Mouse (Mus musculus): Measurements from ENCODE around the gene Mcam.
A peak's percentile ranks its signal among the peaks of the same experiment; 100 is the strongest.
"Not testable (repeated sequence)": the region's sequence is repeated elsewhere in the genome, so short reads cannot be mapped to it uniquely, and the experiment has no call there.

The Mcam gene

DNA sequence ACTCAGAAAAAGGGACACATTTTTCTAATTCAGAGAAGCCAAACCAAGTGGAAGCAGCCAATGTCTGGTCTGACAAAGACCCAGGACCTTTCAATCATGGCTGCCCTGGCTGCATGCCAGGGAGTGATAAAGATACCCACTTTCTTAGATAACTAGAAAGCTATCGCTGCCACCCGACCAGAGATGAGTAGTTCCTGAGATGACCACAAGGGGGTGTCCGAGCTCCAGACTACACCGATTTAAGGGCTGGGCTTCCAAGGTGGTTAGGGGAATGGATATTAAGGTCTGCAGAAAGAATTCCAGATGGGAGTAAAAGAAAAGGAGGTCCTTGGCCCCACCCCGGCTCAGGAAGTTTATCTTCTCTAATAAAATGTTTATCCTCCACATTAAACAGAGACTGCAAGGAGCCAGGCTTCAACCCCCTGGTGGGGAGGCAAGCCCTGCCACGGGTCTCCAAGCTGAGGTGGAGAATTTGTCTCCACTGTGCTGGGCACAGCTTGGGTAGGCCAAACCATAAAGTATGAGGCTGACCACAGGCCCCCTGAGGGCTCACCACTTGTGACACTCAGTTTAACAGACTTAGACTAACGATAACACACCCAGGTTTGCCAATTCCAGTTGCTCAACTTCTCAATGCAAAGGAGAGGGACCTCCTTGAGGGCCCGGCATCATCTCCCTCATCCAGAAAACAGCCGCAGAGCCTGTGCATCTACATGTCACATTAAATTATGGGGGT lies 24.7 kb upstream of the Mcam start:
- DNase-seq (ENCODE audit: low read depth, low spot score), result no peak

GRCm38 (mm10) chr9:44111909-44112308 lies 22.4 kb upstream of the Mcam start:
- not testable (repeated sequence) for DNase-seq (ENCODE audit: low read depth, low spot score)

DNA sequence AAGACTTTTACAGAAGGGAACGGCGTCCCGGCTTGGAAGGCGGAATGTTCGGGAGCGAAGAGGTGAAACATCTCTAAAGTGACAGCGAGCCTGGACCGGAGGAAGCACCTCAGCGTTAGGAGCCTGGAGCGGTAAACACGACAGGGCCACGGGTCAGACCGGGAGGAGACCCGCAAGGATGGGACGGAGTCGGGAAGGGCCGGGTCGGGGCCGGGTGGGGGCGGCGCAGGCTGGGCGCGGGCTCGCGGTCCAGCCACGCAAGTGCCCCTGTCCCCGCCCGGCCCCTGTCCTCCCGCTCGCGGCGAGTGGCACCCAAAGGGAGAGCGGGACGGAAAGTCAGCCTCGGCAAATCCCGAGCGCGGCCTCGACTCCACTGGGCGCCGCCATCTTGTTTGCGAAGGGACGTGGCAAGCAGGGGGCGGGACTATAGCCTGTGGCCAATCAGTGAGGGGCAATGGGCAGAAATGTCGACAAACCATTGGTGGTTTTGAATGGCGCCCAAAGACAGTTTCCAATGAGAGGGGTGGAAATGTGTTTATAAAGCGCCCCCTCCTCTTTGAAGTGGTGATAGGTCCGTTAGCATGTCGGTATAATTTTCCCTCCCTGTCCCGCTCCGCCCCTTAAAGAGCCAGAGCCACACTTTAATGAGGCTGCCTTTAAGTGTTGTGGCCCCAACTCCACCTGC lies 21.0 kb upstream of the Mcam start, which contains the start of the genes Gm49380 and Rnf26:
TSS of gene Gm49380 (minus strand) at position 396 of the 685 bp plus-strand sequence.
TSS of gene Rnf26 (minus strand) at position 413 of the 685 bp plus-strand sequence.
- DNase-seq (ENCODE audit: low read depth, low spot score), result peak; percentile 90

DNA sequence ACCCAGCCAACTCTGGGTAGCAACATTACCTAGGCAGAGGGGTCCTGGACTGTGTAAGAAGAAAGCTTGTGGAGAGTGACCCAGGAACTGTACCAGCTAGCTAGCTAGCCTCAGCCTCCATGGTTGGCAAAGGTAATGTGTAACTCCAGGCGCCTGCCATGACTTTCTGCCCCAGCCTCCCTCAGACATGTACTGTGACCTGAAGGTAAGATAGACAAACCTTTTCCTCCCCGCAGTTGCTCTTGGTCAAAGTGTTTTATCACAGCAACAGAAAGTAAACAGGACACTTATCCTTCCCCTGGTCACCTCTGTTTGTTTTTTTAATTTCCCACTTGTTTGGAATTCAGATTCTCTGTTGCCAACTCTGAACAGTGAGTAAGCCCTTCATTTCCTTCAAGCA lies 19.8 kb upstream of the Mcam start:
- DNase-seq (ENCODE audit: low read depth, low spot score), result no peak

DNA sequence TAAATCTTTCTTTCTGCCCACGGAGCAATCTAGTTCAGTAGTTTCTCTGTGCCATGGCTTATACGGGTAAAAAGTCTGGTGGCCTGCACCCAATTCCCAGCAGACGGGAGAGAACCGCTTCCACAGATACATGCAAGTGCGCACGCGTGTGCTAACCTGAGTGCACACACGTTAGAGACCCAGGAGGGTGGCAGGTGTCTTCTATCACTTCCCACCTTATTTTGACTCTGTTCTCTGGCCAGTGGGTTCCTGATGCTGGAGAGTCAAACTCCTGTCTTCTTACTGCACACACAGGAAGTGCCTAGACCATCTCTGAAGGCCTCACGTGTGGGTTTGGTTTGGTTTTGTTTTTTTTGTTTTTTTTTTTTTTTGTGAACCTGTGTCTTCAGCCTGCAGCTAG lies 18.7 kb upstream of the Mcam start:
- no peak for DNase-seq (ENCODE audit: low read depth, low spot score)

GRCm38 (mm10) chr9:44116182-44116581 lies 18.1 kb upstream of the Mcam start:
- DNase-seq (ENCODE audit: low read depth, low spot score), result no peak

- no peak for DNase-seq (ENCODE audit: low read depth, low spot score)
These were observed 15.3 kb upstream of the Mcam start for GRCm38 (mm10) chr9:44119011-44119410.

DNA sequence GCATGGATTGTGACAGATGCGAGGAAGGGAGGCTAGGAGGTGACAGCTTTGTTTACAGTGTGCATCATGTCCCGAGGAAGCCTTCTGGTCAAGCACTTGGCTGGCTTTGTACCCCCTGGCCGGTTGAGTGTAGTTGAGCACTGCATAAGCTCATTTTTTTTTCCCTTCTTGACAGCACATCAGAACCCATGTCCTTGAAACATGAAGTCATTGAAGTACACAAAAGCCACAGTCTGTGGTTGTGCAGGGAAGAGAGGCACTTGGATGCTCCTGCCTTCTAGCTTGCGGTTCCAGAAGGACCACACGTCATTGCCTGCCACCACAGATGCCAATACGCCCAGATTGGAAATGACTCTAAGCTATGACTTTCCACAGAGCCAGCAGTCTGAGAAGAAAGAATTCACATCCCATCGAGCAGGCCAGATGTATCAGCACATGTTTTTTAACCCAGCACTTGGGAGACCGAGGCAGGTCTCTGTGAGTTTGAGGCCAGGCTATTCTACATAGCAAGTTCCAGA lies 14.3 kb upstream of the Mcam start:
- DNase-seq (ENCODE audit: low read depth, low spot score), result no peak

GRCm38 (mm10) chr9:44124317-44124716 lies 10.0 kb upstream of the Mcam start:
- DNase-seq (ENCODE audit: low read depth, low spot score), result no peak

- DNase-seq (ENCODE audit: low read depth, low spot score), result no peak
These were observed 9.2 kb upstream of the Mcam start for GRCm38 (mm10) chr9:44125026-44125425.

DNA sequence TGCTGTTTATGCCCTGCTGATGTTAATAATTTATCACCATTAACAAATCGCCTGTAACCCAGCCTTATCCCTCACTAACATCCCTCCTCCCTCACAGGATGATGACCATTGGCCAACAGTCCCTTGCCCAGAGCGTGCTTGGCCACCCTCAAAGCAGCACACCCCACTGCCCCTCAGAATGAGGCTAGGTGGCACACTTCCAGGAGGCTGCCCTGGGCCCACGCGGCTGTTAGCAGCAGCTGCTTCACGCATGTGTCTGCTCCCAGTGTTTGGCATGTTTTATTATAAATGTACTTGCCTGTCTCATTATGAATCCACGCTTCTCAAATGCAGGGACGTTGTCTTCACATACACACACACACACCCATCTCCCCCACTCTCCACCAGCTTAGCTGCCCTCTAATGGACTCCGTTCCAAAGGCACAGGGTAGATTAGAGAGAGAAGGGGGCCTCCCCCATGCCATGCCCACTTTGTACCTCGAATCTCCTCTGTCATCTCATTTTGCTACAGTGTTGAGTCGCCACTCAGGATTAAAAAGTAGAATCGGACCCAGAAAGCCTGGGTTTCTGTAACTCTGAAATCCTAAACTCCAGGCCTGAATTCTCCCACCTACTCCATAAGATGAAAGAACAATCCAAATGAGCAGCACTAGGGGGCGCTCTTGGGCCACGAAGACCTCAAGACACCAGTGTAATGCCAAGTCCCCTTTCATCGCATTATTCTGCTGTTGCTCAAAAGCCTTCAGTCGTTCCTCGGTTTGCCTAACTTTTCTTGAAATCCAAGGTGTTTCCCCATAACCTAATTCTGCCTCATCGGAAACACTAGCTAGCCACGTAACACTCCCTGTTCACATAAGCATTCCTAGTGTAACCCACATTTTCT lies 8.5 kb upstream of the Mcam start:
- peak; percentile 63 for DNase-seq (ENCODE audit: low read depth, low spot score)

DNA sequence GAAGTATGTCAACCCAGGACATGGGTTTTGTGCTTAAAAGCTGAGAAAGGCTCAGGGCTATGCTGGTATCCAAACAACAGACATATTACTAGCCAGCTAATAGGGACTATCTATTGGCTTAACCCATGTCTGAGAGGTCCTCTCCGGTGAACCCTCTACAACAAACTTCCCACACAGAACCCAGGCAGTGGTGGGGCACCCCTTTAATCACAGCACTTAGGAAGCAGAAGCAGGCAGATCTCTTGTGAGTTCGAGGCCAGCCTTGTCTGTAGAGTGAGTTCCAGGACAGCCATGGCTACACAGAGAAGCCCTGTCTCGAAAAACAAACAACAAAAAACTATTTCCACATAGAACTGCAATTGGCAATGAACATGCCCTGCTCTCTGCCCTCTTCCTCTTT lies 7.5 kb upstream of the Mcam start:
- DNase-seq (ENCODE audit: low read depth, low spot score), result no peak

- DNase-seq (ENCODE audit: low read depth, low spot score), result no peak
These were observed 6.9 kb upstream of the Mcam start for GRCm38 (mm10) chr9:44127351-44127801.

DNA sequence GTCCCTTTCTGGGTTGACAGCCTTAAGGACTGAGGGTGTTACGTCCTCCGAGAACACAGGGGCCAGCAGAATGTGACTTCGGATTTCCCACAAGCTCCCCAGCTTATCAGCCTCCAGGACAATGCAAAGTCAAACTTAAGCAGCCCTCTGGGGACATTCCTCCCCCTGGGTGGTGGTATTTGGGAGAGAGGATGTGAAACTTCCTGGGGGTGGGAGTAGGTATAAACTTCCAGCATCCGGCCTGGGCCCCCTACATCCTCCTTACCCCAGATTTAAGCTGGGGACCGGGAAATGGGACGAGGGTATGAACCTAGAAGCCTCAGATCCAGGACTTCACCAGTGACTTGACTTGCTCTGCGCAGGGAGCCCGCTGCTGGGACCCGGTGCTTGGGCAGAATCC lies 4.6 kb upstream of the Mcam start:
- DNase-seq (ENCODE audit: low read depth, low spot score), result no peak

GRCm38 (mm10) chr9:44130034-44130433 lies 4.2 kb upstream of the Mcam start:
- no peak for DNase-seq (ENCODE audit: low read depth, low spot score)

GRCm38 (mm10) chr9:44130581-44131275 lies 3.5 kb upstream of the Mcam start:
- no peak for DNase-seq (ENCODE audit: low read depth, low spot score)

DNA sequence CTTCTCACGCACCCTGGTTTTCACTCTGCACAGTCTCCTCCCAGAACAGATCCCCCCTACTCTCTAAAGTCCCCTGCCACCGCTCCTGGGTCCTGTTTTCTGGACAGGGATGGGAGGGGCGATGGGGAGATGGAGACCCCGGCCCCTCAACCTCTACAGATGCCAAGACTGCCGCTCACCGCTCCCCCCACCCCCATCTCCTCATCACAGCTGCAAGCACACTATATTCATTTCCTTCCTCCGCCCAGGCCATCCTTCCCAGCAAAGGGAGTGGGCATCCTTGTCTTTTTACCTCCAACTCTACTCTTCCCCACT lies 3.0 kb upstream of the Mcam start:
- DNase-seq (ENCODE audit: low read depth, low spot score), result no peak

GRCm38 (mm10) chr9:44132200-44132599 lies 2.1 kb upstream of the Mcam start:
- DNase-seq (ENCODE audit: low read depth, low spot score), result no peak

GRCm38 (mm10) chr9:44133287-44133686 lies 982 bp upstream of the Mcam start:
- no peak for DNase-seq (ENCODE audit: low read depth, low spot score)

GRCm38 (mm10) chr9:44134851-44135730 lies 822 bp downstream of the Mcam start:
- DNase-seq (ENCODE audit: low read depth, low spot score), result no peak

All from WW6 (cell line).